Mouse (Mus musculus) bone marrow, adult 2 months (tissue): ENCODE measurements around the gene Tmem200b.

ENCODE experiments used
- CTCF ChIP-seq: fragments of 200-500 bp; IDR thresholded peaks from 2 replicates; pipeline ENCODE4 v1.5.1; 2011; ENCODE audit warnings: low read length, control low read depth; ENCODE audit not compliant: control insufficient read depth, insufficient read depth
- POLR2A ChIP-seq: fragments of 200-500 bp; IDR thresholded peaks from 2 replicates; pipeline ENCODE4 v1.6.1; 2011; ENCODE audit warnings: low read depth, mild to moderate bottlenecking, control low read depth, low read length, borderline replicate concordance; ENCODE audit not compliant: control insufficient read depth

GRCm38 (mm10) chr4:131910237-131910994, 11.2 kb upstream of the Tmem200b start:
- TF ChIP-seq CTCF (no peak), POLR2A (no peak)
